Mouse (Mus musculus): ENCODE data around the gene Cdk16.

Gene Cdk16

DNA sequence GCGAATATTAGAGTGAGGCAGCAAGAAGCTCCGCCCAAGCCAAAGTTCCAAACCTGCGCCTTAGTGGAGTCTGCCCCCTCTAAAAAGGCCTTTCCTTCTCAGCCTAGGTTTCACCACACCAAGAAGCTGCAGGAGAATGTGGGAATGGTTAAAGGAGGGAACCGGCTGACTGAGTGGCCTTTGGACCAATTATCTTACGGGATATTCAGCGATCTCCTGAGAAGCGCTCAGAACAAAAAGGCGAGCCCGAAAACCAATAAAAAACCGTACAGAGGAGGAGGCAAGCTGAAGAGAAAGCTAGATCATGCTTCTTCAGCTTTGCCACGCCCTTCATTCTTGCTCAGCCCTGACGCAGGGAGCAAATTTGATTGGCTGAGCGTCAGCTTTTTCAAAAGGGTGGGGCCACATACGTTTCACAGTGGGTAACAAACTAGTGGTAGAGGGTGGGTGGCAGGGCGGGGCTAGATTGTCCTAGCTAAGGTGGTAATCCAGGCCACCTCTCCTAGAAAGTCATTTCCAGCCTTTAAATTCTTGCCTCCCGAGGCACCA is at the start of gene Cdk16:
Gene Cdk16 (plus strand): TSS at position 436 of the 549 bp plus-strand sequence.
- DNase-seq, result peak; percentile 93

DNA sequence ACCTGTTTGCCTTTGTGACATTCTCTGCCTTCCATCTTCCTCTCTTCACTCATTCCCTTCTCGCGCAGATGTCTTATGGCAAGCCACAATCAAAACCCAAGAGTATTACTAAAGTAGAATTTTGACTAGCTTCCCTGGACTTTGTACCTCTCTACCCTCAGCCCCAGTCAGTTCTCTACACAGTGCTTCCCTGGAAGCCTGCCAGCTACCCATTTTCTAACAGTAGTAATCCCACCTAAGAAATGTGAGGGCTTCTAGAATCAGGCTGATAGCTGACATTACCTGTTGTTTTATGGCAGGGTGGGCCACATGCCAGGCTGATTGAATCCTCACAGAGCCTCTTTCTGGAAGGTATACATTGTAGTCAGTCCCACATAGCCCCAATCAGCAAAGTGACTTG is 49.6 kb upstream of the Cdk16 start:
- DNase-seq, result peak; percentile 40

DNA sequence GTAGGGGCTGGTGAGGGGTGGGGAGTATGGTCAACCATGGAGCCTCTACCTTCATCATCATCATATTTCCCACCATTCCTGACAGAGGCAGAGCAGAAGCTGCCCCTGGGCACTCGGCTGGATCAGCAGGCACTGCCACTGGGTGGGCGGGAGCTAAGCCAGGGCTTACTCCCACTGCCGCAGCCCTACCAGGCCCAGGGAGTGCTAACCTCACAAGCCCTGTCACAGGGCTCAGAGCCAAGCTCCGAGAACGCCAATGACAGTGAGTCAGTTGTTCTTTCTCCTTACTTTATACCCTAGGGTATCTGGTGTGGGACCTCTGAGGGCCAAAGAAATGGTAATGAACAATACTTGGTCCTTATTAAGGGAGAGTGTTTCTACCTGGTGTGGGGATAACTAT is 43.0 kb upstream of the Cdk16 start:
- no peak for DNase-seq

DNA sequence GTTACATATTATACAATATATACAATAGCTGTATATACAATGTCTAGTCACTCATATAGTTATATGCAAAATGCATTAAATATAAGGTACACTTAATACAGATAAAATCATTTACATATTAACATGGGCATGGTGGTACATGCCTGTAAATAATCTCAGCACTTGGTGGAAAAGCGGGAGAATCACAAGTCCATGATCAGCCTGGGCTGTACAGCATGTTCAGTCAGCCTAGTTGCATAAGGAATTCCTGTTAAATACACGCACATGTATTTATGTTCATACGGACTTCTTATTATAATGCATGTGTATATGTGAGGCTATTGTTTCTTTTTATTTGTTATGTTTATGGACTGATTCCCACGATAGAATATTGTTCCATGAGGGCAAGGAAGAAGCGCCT is 30.2 kb upstream of the Cdk16 start:
- DNase-seq, result no peak

DNA sequence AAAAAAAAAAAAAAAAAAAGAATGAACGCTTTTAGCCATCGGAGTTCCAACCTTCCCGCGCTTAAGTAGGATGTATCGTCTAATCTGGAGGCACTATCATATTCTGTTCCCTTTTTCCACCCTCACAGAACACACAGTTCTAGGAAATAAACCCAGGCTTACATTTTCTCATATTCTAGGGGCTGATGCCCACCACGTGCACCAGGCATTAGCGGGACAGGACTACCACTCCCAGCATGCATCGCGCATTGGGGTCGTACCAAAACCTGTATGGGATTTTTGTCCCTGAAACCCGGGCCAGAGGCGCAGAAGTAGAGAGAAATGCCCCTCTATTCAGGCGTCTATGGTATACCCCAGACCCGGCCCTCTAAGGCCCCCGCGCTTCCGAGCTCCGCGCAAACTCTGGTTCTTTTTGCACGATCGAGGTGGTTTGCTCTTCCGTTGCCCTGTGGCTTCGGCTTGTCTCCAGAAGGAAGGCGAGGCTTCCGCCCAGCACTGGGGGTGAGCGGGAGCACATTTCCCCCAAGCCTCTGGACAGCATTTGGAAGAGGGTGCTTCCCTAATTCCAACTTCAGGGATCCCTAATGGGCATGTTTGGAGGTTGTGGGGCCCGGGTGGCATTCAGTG is 29.6 kb upstream of the Cdk16 start, which contains the start of gene Uba1:
Gene Uba1 (plus strand): TSS at position 301 of the 627 bp plus-strand sequence.
- peak; percentile 82 for DNase-seq

DNA sequence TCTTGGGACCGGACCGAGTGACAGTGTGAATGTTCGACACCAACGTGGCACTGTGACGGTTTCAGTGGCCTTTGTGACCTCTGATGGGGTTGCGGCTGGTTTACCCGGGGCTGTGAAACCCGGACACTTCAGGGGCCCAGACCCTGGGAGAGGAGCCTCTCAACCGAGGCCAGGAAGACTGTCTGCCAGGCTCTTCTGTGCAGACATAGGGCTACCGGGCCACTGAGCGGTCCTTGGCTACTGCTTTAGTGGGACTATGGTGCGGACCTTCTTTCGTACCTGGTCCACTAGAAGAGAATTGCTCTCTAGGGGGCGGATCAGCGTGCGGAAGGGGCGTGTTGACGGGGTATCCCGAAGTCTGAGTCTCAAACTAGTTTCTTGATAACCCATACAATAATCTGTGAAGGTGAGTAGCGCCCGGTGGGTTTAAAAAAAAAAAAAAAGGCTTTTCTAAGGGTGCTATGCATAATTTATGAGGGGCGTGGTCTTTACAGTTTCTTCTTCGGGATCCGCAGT is 28.8 kb upstream of the Cdk16 start:
- peak; percentile 6 for DNase-seq

DNA sequence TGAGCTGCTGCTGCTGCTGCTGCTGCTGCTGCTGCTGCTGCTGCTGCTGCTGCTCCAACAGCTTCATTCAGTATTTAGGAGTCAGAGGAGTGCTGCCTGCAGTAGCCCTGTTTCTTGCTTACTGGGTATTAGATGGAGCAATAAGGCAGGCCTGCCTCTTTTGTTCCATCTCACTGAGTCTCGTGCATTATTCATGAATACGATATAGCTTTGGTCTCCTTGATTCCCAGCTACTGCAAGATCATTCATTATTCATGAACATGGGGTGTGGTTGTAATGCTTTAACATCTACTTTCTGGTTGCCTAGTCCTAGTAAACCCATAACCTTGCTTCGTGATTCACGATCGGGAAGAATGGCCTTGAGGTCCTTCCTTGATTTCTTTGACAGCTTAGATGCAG is 25.4 kb upstream of the Cdk16 start:
- DNase-seq, result no peak

DNA sequence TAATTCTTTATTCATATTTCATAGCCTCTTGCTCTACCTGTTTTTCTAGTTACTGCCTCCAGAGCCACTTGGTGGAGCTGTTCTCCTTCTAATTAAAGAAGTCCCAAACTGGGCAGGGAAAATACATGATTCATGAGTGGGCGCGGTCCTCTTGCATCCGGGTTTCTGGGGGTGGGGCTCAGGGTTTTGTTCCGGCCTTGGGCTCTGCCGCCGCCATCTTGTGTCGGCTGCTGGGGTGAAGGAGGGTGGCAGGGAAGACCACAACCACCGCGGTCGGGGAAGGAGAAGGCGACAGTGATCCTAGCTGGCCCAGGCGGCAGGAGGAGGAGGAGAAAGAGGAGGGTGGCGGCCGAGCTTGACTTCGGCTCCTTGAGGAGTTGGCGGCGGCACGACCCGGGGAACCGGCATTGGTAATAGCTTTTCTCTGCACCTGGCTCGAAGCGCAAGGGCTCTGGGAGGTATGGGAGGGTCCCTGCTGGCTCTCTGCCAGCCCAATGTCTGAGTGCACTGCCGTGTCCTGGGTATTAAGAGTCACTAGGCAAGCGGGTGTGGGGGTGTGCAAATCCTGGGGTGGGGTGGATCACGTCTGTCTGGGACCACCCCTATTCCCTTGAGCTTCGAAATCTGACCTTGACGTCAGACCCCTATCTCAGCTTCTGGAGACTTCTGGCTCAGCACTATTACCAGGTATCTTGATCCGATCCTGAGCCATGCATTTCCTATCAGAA is 24.9 kb upstream of the Cdk16 start:
- DNase-seq, result peak; percentile 90

DNA sequence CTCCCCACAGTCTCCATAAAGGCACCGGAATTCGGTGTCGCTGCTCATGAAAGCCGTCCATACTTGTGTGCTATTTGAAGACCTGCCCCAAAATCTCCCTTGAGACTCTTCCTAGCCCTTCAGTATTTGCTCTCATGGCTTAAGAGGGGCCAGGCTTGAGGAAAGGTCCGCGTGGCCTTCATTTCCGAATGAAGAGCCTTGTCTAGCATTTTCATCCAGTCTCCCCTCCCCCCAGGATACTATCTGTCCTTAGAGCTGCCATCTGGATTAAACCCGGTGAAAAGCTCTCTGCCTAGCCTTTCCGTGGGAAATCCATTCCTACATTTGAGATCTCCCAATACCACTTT is 24.3 kb upstream of the Cdk16 start:
- peak; percentile 16 for DNase-seq

DNA sequence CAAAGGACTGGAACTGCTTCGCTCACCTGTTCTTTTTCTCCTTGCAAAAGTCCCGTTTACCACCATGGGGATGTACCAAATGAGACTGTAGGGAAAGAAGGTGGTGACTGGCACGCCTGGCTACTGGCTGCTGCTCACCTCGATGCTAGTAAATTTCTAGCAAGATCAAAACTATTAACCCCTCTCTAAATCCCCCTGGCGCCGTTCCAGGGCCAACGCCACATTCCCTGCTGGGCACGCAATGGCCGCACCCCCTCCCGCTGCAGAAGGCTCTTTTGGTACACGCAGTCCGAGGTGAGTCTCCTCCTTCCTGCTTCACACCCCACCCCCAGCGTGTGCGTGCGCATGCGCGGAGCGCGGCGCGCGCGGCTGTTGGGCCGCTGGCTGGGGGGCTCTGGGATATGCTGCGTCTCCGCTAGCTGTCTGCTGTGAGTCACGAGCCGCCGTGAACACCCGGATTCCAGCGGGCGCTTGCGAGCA is 354 bp downstream of the Cdk16 start:
- DNase-seq, result peak; percentile 89

DNA sequence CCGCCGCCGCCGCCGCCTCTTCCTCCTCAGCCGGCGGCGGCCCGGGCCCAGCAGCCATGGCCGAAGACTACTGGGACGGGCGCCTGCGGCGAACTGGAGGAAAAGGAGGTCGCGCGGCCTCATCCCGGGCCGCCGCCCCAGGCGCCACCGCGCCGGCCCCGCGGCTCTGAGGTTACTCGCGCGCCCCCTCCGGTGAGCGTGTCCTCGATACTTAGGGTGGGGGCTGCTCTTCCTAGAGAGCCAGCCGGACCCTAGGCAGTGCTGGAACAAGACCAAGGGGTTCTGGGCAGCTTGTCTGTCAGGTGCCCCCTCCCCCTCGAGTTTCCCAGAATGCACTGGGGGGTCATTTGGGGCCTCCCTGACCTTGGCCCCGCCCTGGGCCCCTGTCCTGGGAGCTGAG is 861 bp downstream of the Cdk16 start:
- peak; percentile 69 for DNase-seq

DNA sequence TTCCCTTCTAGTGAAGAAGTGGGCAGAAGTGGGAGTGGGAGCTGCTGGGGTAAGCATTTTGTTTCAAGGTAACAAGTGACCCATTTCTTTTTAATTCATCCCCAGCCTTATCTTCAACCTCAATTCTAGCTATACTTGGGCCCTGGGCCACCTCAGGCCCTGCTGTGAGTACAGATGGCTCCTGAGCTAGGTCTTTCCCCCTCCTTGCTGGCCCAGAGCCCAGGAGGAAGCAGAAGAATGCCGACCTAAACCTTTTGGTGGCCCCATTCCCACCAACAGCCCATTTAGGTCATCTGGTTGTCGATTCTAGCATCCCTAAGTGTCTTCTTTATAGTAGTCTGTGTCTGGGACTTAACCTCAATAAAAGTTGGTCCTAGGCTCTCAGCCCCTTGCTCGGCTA is 3.8 kb downstream of the Cdk16 start:
- DNase-seq, result no peak

DNA sequence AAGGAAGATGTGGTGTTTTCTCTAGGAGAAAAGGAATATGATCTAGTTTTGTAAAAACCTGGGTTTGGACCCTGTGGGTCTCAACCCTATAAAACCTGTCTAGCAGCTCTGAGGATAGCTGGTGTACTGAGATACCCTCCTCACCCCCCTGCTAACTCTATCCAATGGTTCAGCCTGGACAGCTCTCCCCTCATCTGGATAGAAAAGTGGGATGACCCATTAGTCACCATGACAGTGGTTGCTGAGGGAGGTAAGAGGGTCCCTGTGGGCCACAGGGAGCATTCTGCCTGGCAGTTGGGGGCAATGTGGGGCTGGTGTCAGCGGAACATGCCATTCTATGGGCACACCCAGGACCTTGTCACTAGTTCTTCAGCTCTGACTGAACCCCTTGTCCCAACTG is 4.9 kb downstream of the Cdk16 start:
- no peak for DNase-seq

DNA sequence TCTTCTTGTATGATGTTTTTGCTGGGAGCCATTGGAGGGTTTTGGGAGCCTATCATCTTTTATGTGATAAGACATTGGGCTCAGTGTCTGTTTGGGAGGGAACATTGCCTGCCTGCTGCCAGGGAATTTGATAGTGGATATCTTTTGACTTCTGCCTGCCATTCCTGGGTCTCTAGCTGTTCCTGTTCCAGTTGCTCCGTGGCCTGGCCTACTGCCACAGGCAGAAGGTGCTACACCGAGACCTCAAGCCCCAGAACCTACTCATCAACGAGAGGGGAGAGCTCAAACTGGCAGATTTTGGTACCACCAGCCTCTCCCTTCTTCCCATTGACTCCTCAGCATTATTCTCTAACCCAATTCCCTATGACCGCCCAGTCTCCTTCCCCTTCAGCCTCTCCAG is 8.1 kb downstream of the Cdk16 start:
- DNase-seq, result no peak

DNA sequence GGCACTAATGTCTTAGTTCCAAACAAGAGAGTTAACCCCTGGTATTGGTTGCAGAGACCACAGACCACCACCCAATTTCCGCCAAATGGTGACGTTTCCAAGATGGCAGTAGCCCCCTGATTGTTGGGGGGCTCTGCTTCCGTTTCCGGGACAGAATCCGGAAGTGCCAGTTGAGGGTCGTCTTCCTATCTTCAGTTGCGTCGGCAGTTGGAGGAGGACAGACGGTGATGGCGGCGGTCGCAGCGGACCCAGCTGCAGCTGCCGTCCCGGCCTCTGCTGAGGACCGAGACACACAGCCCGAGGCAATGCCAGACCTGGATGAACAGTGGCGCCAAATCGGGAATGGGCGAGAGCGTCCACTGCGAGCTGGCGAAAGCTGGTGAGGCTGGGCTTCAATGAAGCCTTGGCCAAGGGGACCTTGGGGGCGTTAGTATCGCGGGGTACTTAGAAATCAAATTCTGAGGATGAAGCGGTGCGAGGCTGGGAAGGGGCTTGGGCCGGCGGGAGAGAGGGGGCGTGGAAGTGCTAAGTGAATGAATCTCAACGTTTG is 16.1 kb downstream of the Cdk16 start, which contains the start of gene Usp11:
Gene Usp11 (plus strand): TSS at position 166 of the 550 bp plus-strand sequence.
- DNase-seq, result peak; percentile 28

DNA sequence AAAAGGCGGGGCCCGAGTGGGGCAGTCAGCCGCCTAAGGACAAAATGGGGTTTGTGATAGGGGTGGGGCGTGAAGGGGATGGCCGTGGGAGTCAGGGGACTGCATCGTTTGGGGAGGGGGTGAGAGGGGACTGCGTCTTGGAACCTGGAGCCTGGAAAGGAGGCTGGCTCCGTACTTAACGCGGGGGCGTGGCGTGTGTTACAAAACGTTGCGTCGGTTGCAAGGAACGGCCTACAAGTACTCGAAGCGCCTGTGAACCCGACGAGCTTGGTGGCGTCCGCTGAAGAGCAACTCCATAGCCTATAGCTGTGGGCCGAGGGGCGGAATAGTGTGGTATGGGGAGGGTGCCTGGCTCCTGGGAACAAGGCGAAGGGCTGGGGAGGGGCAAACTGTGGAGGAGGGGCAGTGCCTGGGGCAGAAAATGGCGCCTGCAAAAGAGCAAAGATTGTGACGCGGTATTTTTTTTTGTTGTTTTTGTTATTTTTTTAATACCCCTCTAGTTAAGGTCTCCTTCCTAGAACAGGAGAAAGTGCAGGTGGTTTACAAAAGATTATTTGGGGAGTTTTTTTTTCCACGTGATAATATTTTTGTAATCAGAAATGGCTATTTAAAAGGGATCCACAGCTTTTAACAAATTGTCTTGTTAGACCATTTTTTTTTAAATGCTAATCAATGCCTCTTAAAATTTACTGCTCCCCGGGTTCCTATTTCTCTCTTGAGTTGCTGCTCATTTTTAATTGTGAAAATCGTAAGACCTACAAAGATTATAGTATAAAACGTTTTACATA is 16.7 kb downstream of the Cdk16 start:
- peak; percentile 86 for DNase-seq

DNA sequence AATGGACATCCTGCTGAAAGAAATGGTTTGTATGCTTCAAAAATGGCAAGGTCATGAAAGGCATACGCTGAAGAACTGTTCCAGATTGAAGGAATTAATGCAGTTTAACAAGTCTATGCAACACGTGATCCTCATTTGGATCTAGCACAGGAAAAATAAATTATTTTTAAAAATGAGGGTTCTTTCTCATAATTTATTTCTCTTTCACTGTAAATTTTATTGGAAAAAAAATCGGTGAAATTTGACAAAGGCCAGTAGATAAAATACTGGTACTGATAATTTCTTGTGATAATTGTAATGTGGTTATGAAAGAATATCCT is 17.3 kb downstream of the Cdk16 start:
- no peak for DNase-seq

DNA sequence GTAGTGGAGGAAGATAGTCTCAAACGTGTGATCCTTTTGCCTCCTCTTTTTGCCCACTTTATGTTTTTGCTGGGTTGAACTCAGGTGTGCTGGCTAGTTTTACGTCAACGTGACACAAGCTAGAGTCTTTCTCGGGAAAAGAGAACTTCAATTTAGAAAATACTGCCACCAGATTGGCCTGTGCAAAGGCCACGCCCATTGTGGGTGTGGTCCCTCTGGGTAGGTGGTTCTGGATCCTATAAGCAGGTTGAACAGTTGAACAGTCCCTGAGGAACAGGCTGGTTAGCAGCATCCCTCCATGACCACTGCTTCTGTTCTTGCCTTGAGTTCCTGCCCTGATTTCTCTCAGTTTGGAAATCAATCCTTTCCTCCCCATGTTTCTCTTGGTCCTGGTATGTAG is 40.9 kb downstream of the Cdk16 start:
- DNase-seq, result no peak

DNA sequence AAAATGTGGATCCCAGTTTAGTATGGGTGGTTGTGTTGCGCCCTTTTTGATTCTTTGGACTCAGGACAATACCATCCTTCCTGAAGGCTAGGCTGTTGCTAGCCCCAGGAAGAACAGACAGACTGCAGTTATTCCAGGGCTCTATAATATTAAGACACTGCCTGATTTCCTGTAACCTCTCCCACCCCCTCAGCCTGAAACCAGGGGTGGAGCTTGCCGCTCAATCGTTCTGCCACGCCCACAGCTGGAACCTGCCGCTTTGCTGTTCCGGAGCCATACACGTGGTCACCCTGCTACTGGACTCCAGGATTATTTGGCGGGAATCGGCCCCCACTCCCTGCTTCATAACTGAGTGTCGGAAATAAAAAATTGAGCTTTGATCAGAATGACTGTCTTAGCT is 42.3 kb downstream of the Cdk16 start:
- DNase-seq, result peak; percentile 5

DNA sequence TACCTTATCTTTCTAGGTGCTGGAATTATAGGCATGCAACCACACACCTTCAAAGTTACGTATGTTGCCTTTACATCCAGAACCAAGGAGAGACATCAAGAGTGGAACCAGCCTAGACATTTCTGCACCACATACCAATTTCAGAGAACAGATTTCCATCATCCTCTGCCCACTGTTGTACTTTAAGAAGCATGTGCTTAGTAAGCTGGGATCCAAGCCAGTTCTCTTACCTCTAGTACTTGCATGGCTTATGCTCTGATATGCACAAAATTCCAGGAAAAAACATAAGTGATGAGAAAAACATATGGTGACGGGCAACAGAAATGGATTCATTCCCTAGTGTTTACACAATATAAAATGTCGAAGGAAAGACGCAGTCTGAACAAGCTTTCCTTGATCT is 48.7 kb downstream of the Cdk16 start:
- no peak for DNase-seq

DNA sequence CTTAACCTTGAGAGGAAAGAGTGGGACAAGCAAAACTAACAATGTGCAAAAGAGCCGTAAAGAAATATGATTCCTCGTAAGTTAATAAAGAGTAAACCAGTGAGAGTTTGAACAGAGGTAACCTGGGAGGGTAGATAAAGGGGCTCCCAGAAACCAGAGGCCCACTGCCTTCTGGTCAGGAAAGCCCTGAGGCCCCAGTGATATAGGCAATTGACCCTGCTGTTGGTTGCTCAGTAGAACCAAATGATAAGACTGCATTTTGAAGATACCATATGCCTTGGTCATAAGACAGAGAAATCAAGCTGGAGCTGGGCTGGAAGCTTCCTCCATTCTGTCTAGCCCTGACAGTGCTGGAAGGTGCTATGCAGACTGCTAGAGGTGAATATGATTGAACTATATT is 61.1 kb downstream of the Cdk16 start:
- no peak for DNase-seq
